Mouse (Mus musculus) CH12.LX (cell line): ENCODE data around the gene Olfr91.

ENCODE experiments used
- CHD1 ChIP-seq: IDR thresholded peaks from 2 replicates; pipeline ENCODE4 v1.6.1; 2012; ENCODE audit warnings: low read depth, low read length, improper control_type of control experiment, inconsistent platforms
- CTCF ChIP-seq, 2 experiments: IDR thresholded peaks in 1 of 2; conservative IDR thresholded peaks in 1 of 2; 2 replicates each; pipeline ENCODE4 v1.5.1; 2011 to 2012; ENCODE audit warnings: low read depth in 2 of 2, low read length in 2 of 2, improper control_type of control experiment in 1 of 2, inconsistent platforms in 1 of 2, mild to moderate bottlenecking in 1 of 2, moderate library complexity in 1 of 2
- EP300 ChIP-seq: IDR thresholded peaks from 2 replicates; pipeline ENCODE4 v1.6.1; 2011; ENCODE audit warnings: low read length, improper control_type of control experiment
- ETS1 ChIP-seq: conservative IDR thresholded peaks from 2 replicates; pipeline ENCODE4 v1.6.1; 2012; ENCODE audit warnings: low read depth, mild to moderate bottlenecking, inconsistent platforms, low read length, improper control_type of control experiment, moderate library complexity
- KAT2A ChIP-seq: IDR thresholded peaks from 2 replicates; pipeline ENCODE4 v1.6.1; 2012; ENCODE audit warnings: low read length, improper control_type of control experiment, inconsistent platforms; ENCODE audit not compliant: insufficient replicate concordance
- MAFK ChIP-seq: IDR thresholded peaks from 2 replicates; pipeline ENCODE4 v1.6.1; 2011; ENCODE audit warnings: low read length, improper control_type of control experiment; ENCODE audit not compliant: insufficient replicate concordance
- MAX ChIP-seq: IDR thresholded peaks from 2 replicates; pipeline ENCODE4 v1.6.1; 2011; ENCODE audit warnings: low read length, improper control_type of control experiment
- POLR2A ChIP-seq: IDR thresholded peaks from 2 replicates; pipeline ENCODE4 v1.6.1; 2011; ENCODE audit warnings: low read depth, mild to moderate bottlenecking, improper control_type of control experiment, low read length
- POLR2AphosphoS2 ChIP-seq: IDR thresholded peaks from 2 replicates; pipeline ENCODE4 v1.6.1; 2011; ENCODE audit warnings: low read depth, low read length, improper control_type of control experiment
- SMC3 ChIP-seq: IDR thresholded peaks from 2 replicates; pipeline ENCODE4 v1.6.1; 2011; ENCODE audit warnings: low read depth, low read length, improper control_type of control experiment
- TCF12 ChIP-seq: IDR thresholded peaks from 2 replicates; pipeline ENCODE4 v1.6.1; 2014; ENCODE audit warnings: low read depth, mild to moderate bottlenecking, inconsistent platforms, low read length, improper control_type of control experiment
- USF1 ChIP-seq: IDR thresholded peaks from 2 replicates; pipeline ENCODE4 v1.6.1; 2014; ENCODE audit warnings: low read depth, mild to moderate bottlenecking, inconsistent platforms, low read length, improper control_type of control experiment
- USF2 ChIP-seq: conservative IDR thresholded peaks from 2 replicates; pipeline ENCODE4 v1.6.1; 2011; ENCODE audit warnings: low read depth, low read length, improper control_type of control experiment

- TF ChIP-seq USF1 (no peak), SMC3 (no peak), CTCF (conservative IDR thresholded peaks at IDR 0.05 in 1 of 2, IDR thresholded peaks at IDR 0.05 in 1 of 2; ENCODE audit: low read depth in 2 of 2, low read length in 2 of 2) (no peak), MAX (no peak), MAFK (no peak), USF2 (no peak), POLR2A (no peak), TCF12 (no peak), KAT2A (no peak), CHD1 (no peak), POLR2AphosphoS2 (no peak), ETS1 (no peak), EP300 (no peak)
These were observed 12.5 kb downstream of the Olfr91 start for GRCm38 (mm10) chr17:37085545-37085944.
